Mouse (Mus musculus): ENCODE results near the gene Cyfip2. TPM values are rescaled to one million over a fixed set of nuclear protein-coding genes. Genes with fewer than 3 reads are reported as not detected.

Gene Cyfip2
- polyA plus RNA-seq, 1 experiment from 2014 or later = 4.9 TPM

DNA sequence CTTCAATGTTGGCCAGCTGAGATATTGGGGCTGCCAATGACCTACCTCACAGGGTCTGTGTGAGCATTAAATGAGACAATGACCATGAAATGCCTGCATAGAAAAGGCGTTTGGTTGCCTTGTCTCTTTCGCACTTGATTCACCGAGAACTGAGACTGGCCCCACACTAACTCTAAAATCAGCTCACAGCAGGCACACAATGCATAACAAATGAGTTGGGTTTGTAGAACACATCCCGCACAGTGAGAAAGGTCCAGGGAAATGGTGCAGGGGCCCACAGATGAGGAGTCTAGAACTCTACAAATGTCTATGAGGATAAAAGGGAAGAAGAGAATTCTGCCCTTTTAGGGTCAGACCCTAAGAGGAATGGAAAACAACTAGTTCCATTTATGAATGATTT is 23.6 kb downstream of the Cyfip2 start:
- Histone ChIP-seq H3K4me3 (no peak overlapping the region), H3K4me1 (0 out of 2 replicates have a peak, but pooled peaks cover 3% of the 10 kb centered on the region), H3K9ac (no peak overlapping the region), H3K9me3 (replicated peaks) (no peaks in the 10 kb centered on the region), H3K4me2 (no peak overlapping the region), H3K27me3 (replicated peaks) (no peaks in the 10 kb centered on the region), H3K36me3 (no peaks in the 10 kb centered on the region), H3K27ac (no peak overlapping the region)
- 83% methylated on average over 4 of the region's 4 CpGs for WGBS (ENCODE audit: insufficient replicate concordance)
- no peak for ATAC-seq

DNA sequence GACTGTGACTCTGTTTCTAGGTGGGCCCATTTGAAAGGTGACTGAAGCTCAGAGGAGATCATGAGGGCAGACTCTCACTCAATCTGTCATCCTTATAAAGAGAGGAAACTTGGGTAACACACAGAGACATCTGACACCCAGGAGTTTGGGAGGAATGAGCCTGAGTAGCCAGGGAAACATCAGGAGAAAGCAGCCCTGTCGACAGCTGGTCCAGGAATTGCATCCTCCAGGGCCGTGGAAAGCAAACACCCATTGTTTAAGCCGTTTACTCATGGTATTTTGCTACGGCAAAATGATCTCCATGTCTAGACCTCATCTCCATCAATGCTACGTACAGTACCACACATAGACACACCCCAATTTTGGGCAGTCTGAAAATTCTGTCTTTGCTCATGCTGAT is 24.6 kb downstream of the Cyfip2 start:
- 0 out of 2 replicates have a peak, but pooled peaks cover 3% of the 10 kb centered on the region for H3K4me1 ChIP-seq
- no peak overlapping the region for H3K4me3 ChIP-seq
- H3K27ac ChIP-seq = no peak overlapping the region
- H3K9ac ChIP-seq = no peak overlapping the region
- 72% methylated on average over 5 of the region's 5 CpGs for WGBS (ENCODE audit: insufficient replicate concordance)
- no peak for ATAC-seq
- H3K4me2 ChIP-seq = no peak overlapping the region
- H3K27me3 ChIP-seq (replicated peaks) = no peaks in the 10 kb centered on the region
- no peaks in the 10 kb centered on the region for H3K36me3 ChIP-seq
- no peaks in the 10 kb centered on the region for H3K9me3 ChIP-seq (replicated peaks)

- Histone ChIP-seq H3K4me2 (no peak overlapping the region), H3K4me1 (0 out of 2 replicates have a peak, but pooled peaks cover 3% of the 10 kb centered on the region), H3K9me3 (replicated peaks) (no peaks in the 10 kb centered on the region), H3K4me3 (no peak overlapping the region), H3K36me3 (no peaks in the 10 kb centered on the region; the same call in 1 of the 2 replicates), H3K27me3 (replicated peaks) (no peaks in the 10 kb centered on the region), H3K9ac (no peak overlapping the region), H3K27ac (no peak overlapping the region)
- ATAC-seq = no peak
- WGBS (ENCODE audit: insufficient replicate concordance) = 31% methylated on average over 6 of the region's 6 CpGs
Observed at GRCm38 (mm10) chr11:46286803-46287202, 25.9 kb downstream of the Cyfip2 start.

DNA sequence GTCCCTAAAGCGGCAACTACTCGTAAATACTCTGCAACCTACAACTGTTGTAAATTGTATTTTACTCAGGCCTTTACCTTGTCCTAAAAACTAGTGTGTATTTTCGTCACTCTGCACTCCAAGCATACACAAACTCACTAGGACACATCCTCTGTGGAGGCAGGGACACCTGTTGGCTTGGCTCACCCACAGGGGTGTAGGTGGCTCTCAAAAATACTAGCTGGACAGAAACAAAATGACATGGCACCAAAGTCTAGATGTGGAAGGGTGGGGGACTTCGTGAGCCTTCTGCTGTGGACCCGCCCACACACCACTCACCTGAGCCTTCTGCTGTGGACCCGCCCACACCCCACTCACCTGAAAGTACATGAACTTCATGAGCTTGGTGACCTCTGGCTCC is 28.9 kb downstream of the Cyfip2 start:
- Histone ChIP-seq H3K9ac (no peak overlapping the region), H3K9me3 (replicated peaks) (no peaks in the 10 kb centered on the region), H3K4me2 (no peak overlapping the region), H3K4me1 (0 out of 2 replicates have a peak, but pooled peaks cover 3% of the 10 kb centered on the region), H3K36me3 (no peaks in the 10 kb centered on the region; the same call in 1 of the 2 replicates), H3K27me3 (replicated peaks) (no peaks in the 10 kb centered on the region), H3K27ac (no peak overlapping the region), H3K4me3 (no peak overlapping the region)
- ATAC-seq = no peak
- WGBS (ENCODE audit: insufficient replicate concordance) = 72% methylated on average over 6 of the region's 6 CpGs

- Histone ChIP-seq H3K27ac (no peak overlapping the region), H3K4me3 (no peak overlapping the region), H3K4me2 (no peak overlapping the region), H3K4me1 (0 out of 2 replicates have a peak, but pooled peaks cover 3% of the 10 kb centered on the region), H3K9ac (no peak overlapping the region), H3K36me3 (no peaks in the 10 kb centered on the region; the same call in 1 of the 2 replicates), H3K27me3 (replicated peaks) (no peaks in the 10 kb centered on the region), H3K9me3 (replicated peaks) (no peaks in the 10 kb centered on the region)
- WGBS (ENCODE audit: insufficient replicate concordance) = 77% methylated on average over 5 of the region's 5 CpGs
- no peak for ATAC-seq
Observed at GRCm38 (mm10) chr11:46282612-46283011, 30.0 kb downstream of the Cyfip2 start.

- Histone ChIP-seq H3K36me3 (no peaks in the 10 kb centered on the region; the same call in 1 of the 2 replicates), H3K4me2 (no peak overlapping the region), H3K4me3 (no peak overlapping the region), H3K27me3 (replicated peaks) (no peaks in the 10 kb centered on the region), H3K9ac (no peak overlapping the region), H3K4me1 (no peaks in the 10 kb centered on the region), H3K27ac (no peak overlapping the region), H3K9me3 (replicated peaks) (no peaks in the 10 kb centered on the region)
- no peak for ATAC-seq
- 80% methylated on average over 12 of the region's 12 CpGs for WGBS (ENCODE audit: insufficient replicate concordance)
Observed at GRCm38 (mm10) chr11:46278709-46279108, 34.0 kb downstream of the Cyfip2 start.

DNA sequence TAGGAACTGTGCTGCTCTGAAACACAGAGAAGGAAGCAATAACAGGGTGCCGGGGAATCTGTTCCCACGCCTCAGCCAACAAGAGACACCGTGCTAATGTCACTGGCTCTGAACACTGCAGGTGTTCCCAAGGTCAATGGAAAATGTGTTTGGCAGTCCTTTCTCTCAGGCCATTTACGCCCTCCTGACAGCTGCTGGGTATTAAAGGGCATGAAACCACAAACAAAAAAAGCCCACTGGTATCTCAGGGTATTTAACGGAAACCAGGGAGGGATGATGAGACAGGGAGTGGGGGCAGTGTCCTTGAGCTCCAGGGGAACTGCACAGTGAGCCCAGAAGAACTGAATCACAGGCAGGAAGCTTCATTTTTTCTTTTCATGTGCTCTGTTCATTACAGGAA is 34.5 kb downstream of the Cyfip2 start:
- Histone ChIP-seq H3K9me3 (replicated peaks) (no peaks in the 10 kb centered on the region), H3K27me3 (replicated peaks) (no peaks in the 10 kb centered on the region), H3K27ac (no peak overlapping the region), H3K4me1 (no peaks in the 10 kb centered on the region), H3K36me3 (no peaks in the 10 kb centered on the region; the same call in 1 of the 2 replicates), H3K4me2 (no peak overlapping the region), H3K9ac (no peak overlapping the region), H3K4me3 (no peak overlapping the region)
- WGBS (ENCODE audit: insufficient replicate concordance) = 69% methylated on average over 5 of the region's 5 CpGs
- no peak for ATAC-seq

DNA sequence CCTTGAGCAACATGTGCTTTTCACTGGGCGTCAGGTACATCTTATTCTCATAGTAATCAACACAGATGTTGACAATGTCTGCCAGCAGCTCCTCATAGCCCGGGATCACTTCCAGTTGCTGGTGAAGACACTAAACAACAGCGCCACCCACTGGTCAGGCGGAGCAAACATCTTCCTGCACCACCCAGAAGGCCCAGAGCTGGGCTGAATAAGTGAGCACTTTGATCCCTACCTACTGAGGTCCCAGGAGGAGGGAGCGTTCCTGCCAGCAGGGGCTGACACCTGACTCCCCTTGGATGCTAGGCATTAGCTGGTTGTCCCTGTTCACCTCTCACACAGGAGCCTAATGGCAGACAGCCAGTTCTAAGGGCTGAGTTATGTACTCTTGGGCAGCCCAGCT is 35.9 kb downstream of the Cyfip2 start:
- no peak for ATAC-seq
- no peaks in the 10 kb centered on the region for H3K4me1 ChIP-seq
- no peak overlapping the region for H3K27ac ChIP-seq
- H3K36me3 ChIP-seq = peaks cover 2% of the 10 kb centered on the region; the same call in 1 of the 2 replicates
- H3K4me3 ChIP-seq = no peak overlapping the region
- H3K9ac ChIP-seq = no peak overlapping the region
- no peaks in the 10 kb centered on the region for H3K27me3 ChIP-seq (replicated peaks)
- no peaks in the 10 kb centered on the region for H3K9me3 ChIP-seq (replicated peaks)
- no peak overlapping the region for H3K4me2 ChIP-seq
- WGBS (ENCODE audit: insufficient replicate concordance) = 44% methylated on average over 5 of the region's 5 CpGs

GRCm38 (mm10) chr11:46276168-46276567 is 36.5 kb downstream of the Cyfip2 start:
- no peaks in the 10 kb centered on the region for H3K9me3 ChIP-seq (replicated peaks)
- no peak overlapping the region for H3K9ac ChIP-seq
- no peak for ATAC-seq
- H3K27me3 ChIP-seq (replicated peaks) = no peaks in the 10 kb centered on the region
- H3K27ac ChIP-seq = no peak overlapping the region
- no peaks in the 10 kb centered on the region for H3K4me1 ChIP-seq
- no peak overlapping the region for H3K4me2 ChIP-seq
- H3K36me3 ChIP-seq = 0 out of 2 replicates have a peak, but pooled peaks cover 2% of the 10 kb centered on the region
- H3K4me3 ChIP-seq = no peak overlapping the region
- WGBS (ENCODE audit: insufficient replicate concordance) = 73% methylated on average over 8 of the region's 8 CpGs

GRCm38 (mm10) chr11:46275302-46275701 is 37.4 kb downstream of the Cyfip2 start:
- H3K4me2 ChIP-seq = no peak overlapping the region
- H3K4me3 ChIP-seq = no peak overlapping the region
- H3K4me1 ChIP-seq = no peaks in the 10 kb centered on the region
- ATAC-seq = peak; percentile 54; the same call in 1 of the 2 replicates
- no peaks in the 10 kb centered on the region for H3K27me3 ChIP-seq (replicated peaks)
- no peak overlapping the region for H3K9ac ChIP-seq
- H3K36me3 ChIP-seq = 0 out of 2 replicates have a peak, but pooled peaks cover 2% of the 10 kb centered on the region
- WGBS (ENCODE audit: insufficient replicate concordance) = 3% methylated on average over 4 of the region's 6 CpGs
- no peak overlapping the region for H3K27ac ChIP-seq
- H3K9me3 ChIP-seq (replicated peaks) = no peaks in the 10 kb centered on the region

DNA sequence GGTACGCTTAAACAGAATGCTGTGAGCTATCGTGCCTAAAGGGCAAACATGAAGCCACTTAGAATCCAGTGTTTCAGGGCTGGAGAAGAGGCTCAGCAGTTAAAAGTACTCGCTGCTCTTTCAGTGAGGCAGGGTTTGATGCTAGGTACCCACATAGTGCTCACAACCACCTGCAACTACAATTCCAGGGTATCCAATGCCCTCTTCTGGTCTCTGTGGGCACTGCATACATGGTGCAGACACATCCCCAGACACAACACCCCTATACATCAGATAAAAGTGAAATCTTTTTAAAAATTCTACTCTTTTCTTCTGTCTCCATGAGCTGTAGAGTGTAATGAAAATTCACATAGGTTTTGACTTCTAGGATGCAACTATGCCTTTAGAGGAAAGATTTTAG is 38.7 kb downstream of the Cyfip2 start:
- H3K4me3 ChIP-seq = no peak overlapping the region
- WGBS (ENCODE audit: insufficient replicate concordance) = 73% methylated on average over 3 of the region's 3 CpGs

GRCm38 (mm10) chr11:46272058-46272681 is 40.5 kb downstream of the Cyfip2 start:
- H3K4me2 ChIP-seq = no peak overlapping the region
- no peak overlapping the region for H3K27ac ChIP-seq
- H3K4me3 ChIP-seq = no peak overlapping the region
- 0 out of 2 replicates have a peak, but pooled peaks cover 4% of the 10 kb centered on the region for H3K36me3 ChIP-seq
- no peaks in the 10 kb centered on the region for H3K9me3 ChIP-seq (replicated peaks)
- H3K4me1 ChIP-seq = no peaks in the 10 kb centered on the region
- H3K27me3 ChIP-seq (replicated peaks) = no peaks in the 10 kb centered on the region
- H3K9ac ChIP-seq = no peak overlapping the region
- 67% methylated on average over 8 of the region's 8 CpGs for WGBS (ENCODE audit: insufficient replicate concordance)
- ATAC-seq = no peak

More for the DNA sequence above, 38.7 kb downstream of the Cyfip2 start:
- no peak for ATAC-seq
- Histone ChIP-seq H3K27me3 (replicated peaks) (no peaks in the 10 kb centered on the region), H3K4me2 (no peak overlapping the region), H3K36me3 (0 out of 2 replicates have a peak, but pooled peaks cover 2% of the 10 kb centered on the region), H3K9me3 (replicated peaks) (no peaks in the 10 kb centered on the region), H3K27ac (no peak overlapping the region), H3K9ac (no peak overlapping the region), H3K4me1 (no peaks in the 10 kb centered on the region)
